Mouse (Mus musculus): ENCODE measurements at regions not wholly inside any gene's neighbourhood (a gene's known extent, or its start where the extent isn't known, plus 50 kb on each side); places are given as distances from the start of the nearest gene placed in this dataset.

DNA sequence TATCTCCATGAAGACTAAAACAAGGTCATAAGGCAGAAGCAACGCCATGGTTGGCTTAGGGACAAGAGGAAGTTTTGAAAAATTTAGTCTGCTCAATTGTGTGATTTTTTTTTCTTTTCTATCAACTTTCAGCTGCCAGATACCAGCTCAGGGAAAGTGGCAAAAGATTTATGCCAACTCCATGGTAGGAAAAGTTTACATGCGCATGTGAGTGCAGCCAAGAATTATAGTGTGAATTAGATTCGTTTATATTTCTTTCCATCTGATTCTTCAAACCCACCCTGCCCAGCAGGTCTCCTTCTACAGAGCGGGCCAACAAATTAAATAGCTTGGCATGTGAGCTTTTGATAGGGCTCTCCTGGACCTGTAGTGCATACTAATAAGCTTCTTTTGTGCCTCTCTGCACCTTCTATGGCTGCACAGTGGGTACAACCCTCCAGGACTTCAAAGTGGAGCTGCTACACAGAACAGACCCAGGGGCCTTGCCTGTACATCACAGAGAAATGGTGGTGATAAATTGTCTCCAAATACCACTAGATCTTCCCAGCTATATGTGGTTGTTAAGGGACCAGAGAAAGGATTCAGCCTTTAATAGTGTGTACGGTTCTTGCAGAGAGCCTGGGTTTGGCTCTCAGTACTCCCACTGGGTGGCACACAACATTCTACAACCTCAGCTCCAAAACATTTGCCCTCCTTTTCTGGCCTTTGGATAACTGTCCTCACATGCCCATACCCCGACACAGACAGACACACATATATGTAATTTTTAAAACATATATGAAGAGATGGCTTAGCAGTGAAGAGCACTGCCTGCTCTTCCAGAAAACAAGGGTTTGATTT is 135.0 kb downstream of the Basp1 start:
- Histone ChIP-seq H3K4me1 (ENCODE audit: control insufficient read depth in 2 of 2, insufficient read depth in 2 of 2, low read length in 2 of 2, poor library complexity in 1 of 2) (no peaks in the 10 kb centered on the region), H3K27ac (ENCODE audit: insufficient read depth, low read depth, low read length, poor library complexity, severe bottlenecking) (no peak overlapping the region), H3K9ac (ENCODE audit: insufficient read depth, low read depth, low read length, poor library complexity, severe bottlenecking) (no peak overlapping the region), H3K4me3 (ENCODE audit: insufficient read depth in 1 of 2, low read depth in 1 of 2, low read length in 2 of 2, poor library complexity in 1 of 2, severe bottlenecking in 1 of 2) (no peak overlapping the region), H3K9me3 (ENCODE audit: control insufficient read depth, insufficient read depth, low read depth, low read length) (no peaks in the 10 kb centered on the region), H3K36me3 (ENCODE audit: control insufficient read depth, insufficient read depth, low read length, poor library complexity, severe bottlenecking) (no peaks in the 10 kb centered on the region)
- TF ChIP-seq MAFK (IDR thresholded peaks at IDR 0.05; ENCODE audit: insufficient read depth, low read depth, low read length) (no peak), HCFC1 (IDR thresholded peaks at IDR 0.05; ENCODE audit: borderline replicate concordance, insufficient read depth, low read length) (no peak), CHD2 (IDR thresholded peaks at IDR 0.05; ENCODE audit: low read depth, low read length) (no peak), ZC3H11A (IDR thresholded peaks at IDR 0.05; ENCODE audit: borderline replicate concordance, low read depth, low read length) (no peak), ZNF384 (IDR thresholded peaks at IDR 0.05; ENCODE audit: low read depth, low read length) (no peak)
- in situ Hi-C loops (cut with MboI; ENCODE audit: low sequenced_read_pairs in 2 of 2, unreplicated experiment in 2 of 2): no loop called here
- no peak for DNase-seq (ENCODE audit: low read depth, low spot score)

GRCm38 (mm10) chr15:25276227-25276626 is 137.3 kb downstream of the Basp1 start:
- H3K27ac ChIP-seq (ENCODE audit: insufficient read depth, low read depth, low read length, poor library complexity, severe bottlenecking): no peak overlapping the region
- H3K9me3 ChIP-seq (ENCODE audit: control insufficient read depth, insufficient read depth, low read depth, low read length): no peaks in the 10 kb centered on the region
- in situ Hi-C loops (cut with MboI; ENCODE audit: low sequenced_read_pairs in 2 of 2, unreplicated experiment in 2 of 2): no loop called here
- no peak overlapping the region for H3K9ac ChIP-seq (ENCODE audit: insufficient read depth, low read depth, low read length, poor library complexity, severe bottlenecking)
- H3K4me1 ChIP-seq (ENCODE audit: control insufficient read depth in 2 of 2, insufficient read depth in 2 of 2, low read length in 2 of 2, poor library complexity in 1 of 2): no peaks in the 10 kb centered on the region
- H3K36me3 ChIP-seq (ENCODE audit: control insufficient read depth, insufficient read depth, low read length, poor library complexity, severe bottlenecking): no peaks in the 10 kb centered on the region
- TF ChIP-seq ZC3H11A (IDR thresholded peaks at IDR 0.05; ENCODE audit: borderline replicate concordance, low read depth, low read length) (no peak), HCFC1 (IDR thresholded peaks at IDR 0.05; ENCODE audit: borderline replicate concordance, insufficient read depth, low read length) (no peak), ZNF384 (IDR thresholded peaks at IDR 0.05; ENCODE audit: low read depth, low read length) (no peak), CHD2 (IDR thresholded peaks at IDR 0.05; ENCODE audit: low read depth, low read length) (no peak), MAFK (IDR thresholded peaks at IDR 0.05; ENCODE audit: insufficient read depth, low read depth, low read length) (no peak)
- DNase-seq (ENCODE audit: low read depth, low spot score): no peak
- H3K4me3 ChIP-seq (ENCODE audit: insufficient read depth in 1 of 2, low read depth in 1 of 2, low read length in 2 of 2, poor library complexity in 1 of 2, severe bottlenecking in 1 of 2): no peak overlapping the region

- DNase-seq (ENCODE audit: low read depth, low spot score): no peak
- in situ Hi-C loops (cut with MboI; ENCODE audit: low sequenced_read_pairs in 2 of 2, unreplicated experiment in 2 of 2): no loop called here
- Histone ChIP-seq H3K4me3 (ENCODE audit: insufficient read depth in 1 of 2, low read depth in 1 of 2, low read length in 2 of 2, poor library complexity in 1 of 2, severe bottlenecking in 1 of 2) (no peak overlapping the region), H3K27ac (ENCODE audit: insufficient read depth, low read depth, low read length, poor library complexity, severe bottlenecking) (no peak overlapping the region), H3K9me3 (ENCODE audit: control insufficient read depth, insufficient read depth, low read depth, low read length) (no peaks in the 10 kb centered on the region), H3K9ac (ENCODE audit: insufficient read depth, low read depth, low read length, poor library complexity, severe bottlenecking) (no peak overlapping the region), H3K4me1 (ENCODE audit: control insufficient read depth in 2 of 2, insufficient read depth in 2 of 2, low read length in 2 of 2, poor library complexity in 1 of 2) (peaks cover 2 to 4% of the 10 kb centered on the region in 2 experiments; a peak in 1 of 4 replicates), H3K36me3 (ENCODE audit: control insufficient read depth, insufficient read depth, low read length, poor library complexity, severe bottlenecking) (no peaks in the 10 kb centered on the region)
- TF ChIP-seq ZC3H11A (IDR thresholded peaks at IDR 0.05; ENCODE audit: borderline replicate concordance, low read depth, low read length) (no peak), MAFK (IDR thresholded peaks at IDR 0.05; ENCODE audit: insufficient read depth, low read depth, low read length) (no peak), CHD2 (IDR thresholded peaks at IDR 0.05; ENCODE audit: low read depth, low read length) (no peak), HCFC1 (IDR thresholded peaks at IDR 0.05; ENCODE audit: borderline replicate concordance, insufficient read depth, low read length) (no peak), ZNF384 (IDR thresholded peaks at IDR 0.05; ENCODE audit: low read depth, low read length) (no peak)
Measured at GRCm38 (mm10) chr15:25271886-25272285, 141.7 kb downstream of the Basp1 start.

DNA sequence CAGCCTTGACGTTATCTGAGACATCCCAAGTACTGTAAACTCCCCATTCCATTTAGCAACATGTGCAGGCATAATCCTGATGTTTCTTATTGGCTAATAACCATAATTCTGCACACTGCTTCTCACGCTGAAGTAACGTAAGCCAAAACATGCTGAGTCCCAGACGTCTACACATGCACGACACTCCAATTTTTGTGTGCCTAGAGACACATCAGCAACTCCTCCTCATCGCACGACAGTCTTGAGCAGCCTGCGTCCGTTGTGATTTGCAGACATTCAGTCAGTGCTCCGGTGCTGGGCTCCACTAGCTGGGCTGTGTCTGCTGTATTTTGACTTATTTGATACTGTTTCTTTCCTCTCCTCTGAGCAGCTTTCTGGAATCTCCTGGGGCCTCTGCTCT is 143.2 kb downstream of the Basp1 start:
- no peak for DNase-seq (ENCODE audit: low read depth, low spot score)
- no peak for TF ChIP-seq HCFC1 (IDR thresholded peaks at IDR 0.05; ENCODE audit: borderline replicate concordance, insufficient read depth, low read length)
- no peak for TF ChIP-seq ZC3H11A (IDR thresholded peaks at IDR 0.05; ENCODE audit: borderline replicate concordance, low read depth, low read length)
- no peak for TF ChIP-seq MAFK (IDR thresholded peaks at IDR 0.05; ENCODE audit: insufficient read depth, low read depth, low read length)
- no peak for TF ChIP-seq CHD2 (IDR thresholded peaks at IDR 0.05; ENCODE audit: low read depth, low read length)
- TF ChIP-seq ZNF384 (IDR thresholded peaks at IDR 0.05; ENCODE audit: low read depth, low read length): no peak
- no peaks in the 10 kb centered on the region for H3K9me3 ChIP-seq (ENCODE audit: control insufficient read depth, insufficient read depth, low read depth, low read length)
- in situ Hi-C loops (cut with MboI; ENCODE audit: low sequenced_read_pairs in 2 of 2, unreplicated experiment in 2 of 2): no loop called here
- H3K36me3 ChIP-seq (ENCODE audit: control insufficient read depth, insufficient read depth, low read length, poor library complexity, severe bottlenecking): no peaks in the 10 kb centered on the region
- no peak overlapping the region for H3K4me3 ChIP-seq (ENCODE audit: insufficient read depth in 1 of 2, low read depth in 1 of 2, low read length in 2 of 2, poor library complexity in 1 of 2, severe bottlenecking in 1 of 2)
- H3K9ac ChIP-seq (ENCODE audit: insufficient read depth, low read depth, low read length, poor library complexity, severe bottlenecking): no peak overlapping the region
- H3K4me1 ChIP-seq (ENCODE audit: control insufficient read depth in 2 of 2, insufficient read depth in 2 of 2, low read length in 2 of 2, poor library complexity in 1 of 2): peaks cover 2 to 4% of the 10 kb centered on the region in 2 experiments; a peak in 1 of 4 replicates
- no peak overlapping the region for H3K27ac ChIP-seq (ENCODE audit: insufficient read depth, low read depth, low read length, poor library complexity, severe bottlenecking)
